Mouse (Mus musculus): Measurements from ENCODE around the gene Tpbgl.

DNA sequence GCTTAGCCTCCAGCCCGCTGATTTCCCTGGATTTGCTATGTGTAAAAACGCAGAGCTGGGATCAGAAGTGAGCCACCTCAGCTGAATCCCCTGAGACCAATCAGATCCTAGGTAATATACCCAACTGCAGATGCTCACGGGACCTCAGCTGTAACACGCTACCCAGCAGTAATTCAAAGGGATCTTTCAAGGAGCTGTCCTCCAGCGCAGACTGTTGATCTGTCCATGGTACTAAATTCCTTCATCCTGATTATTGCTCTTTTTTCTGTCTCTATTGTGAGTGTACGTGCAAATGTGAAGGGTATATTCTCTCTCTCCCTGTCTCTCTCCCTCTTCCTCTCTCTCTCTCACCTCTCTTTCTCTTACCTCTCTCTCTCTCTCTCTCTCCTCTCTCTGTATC, 5.4 kb upstream of the Tpbgl start:
- TF ChIP-seq POLR2A (IDR thresholded peaks at IDR 0.05; ENCODE audit: borderline replicate concordance, extremely low read depth, low read depth, low read length) (no peak), CTCF (IDR thresholded peaks at IDR 0.05; ENCODE audit: insufficient read depth, low read length) (no peak)
